Mouse (Mus musculus) urinary bladder, postnatal 4 days (tissue): ENCODE results near the gene Rrp7a.
A peak's percentile ranks its signal among the peaks of the same experiment; 100 is the strongest.

Source experiments
- DNase-seq, 2 experiments: peaks; one replicate each; pipeline ENCODE4 v3.0.0; 2021 to 2022; ENCODE audit warnings: low spot score in 2 of 2

Rrp7a gene

GRCm38 (mm10) chr15:83111874-83112273 lies 10.7 kb downstream of the Rrp7a start:
- no peak for DNase-seq

- DNase-seq, result no peak
These were observed 11.3 kb downstream of the Rrp7a start for GRCm38 (mm10) chr15:83111290-83111689.

- DNase-seq, result no peak
These were observed 14.8 kb downstream of the Rrp7a start for GRCm38 (mm10) chr15:83107814-83108213.

- DNase-seq, result peak in 1 of 2 experiments; percentile 54
These were observed 16.2 kb downstream of the Rrp7a start for GRCm38 (mm10) chr15:83106426-83106825.

GRCm38 (mm10) chr15:83103111-83103510 lies 19.5 kb downstream of the Rrp7a start:
- DNase-seq, result no peak

GRCm38 (mm10) chr15:83100332-83100662 lies 22.3 kb downstream of the Rrp7a start:
- DNase-seq, result no peak

- DNase-seq, result peak; percentile 88 to 95
These were observed 22.9 kb downstream of the Rrp7a start for GRCm38 (mm10) chr15:83099533-83100331.

GRCm38 (mm10) chr15:83095950-83096349 lies 26.7 kb downstream of the Rrp7a start:
- DNase-seq, result no peak

GRCm38 (mm10) chr15:83093687-83094086 lies 28.9 kb downstream of the Rrp7a start:
- no peak for DNase-seq

- DNase-seq, result no peak
These were observed 31.7 kb downstream of the Rrp7a start for GRCm38 (mm10) chr15:83090874-83091273.

GRCm38 (mm10) chr15:83089429-83089605 lies 33.3 kb downstream of the Rrp7a start, which contains the start of gene Serhl:
Serhl (plus strand) TSS chr15:83089506.
- DNase-seq, result no peak

- no peak for DNase-seq
These were observed 33.8 kb downstream of the Rrp7a start for GRCm38 (mm10) chr15:83088495-83089428.

- DNase-seq, result no peak
These were observed 35.8 kb downstream of the Rrp7a start for GRCm38 (mm10) chr15:83086636-83087328.

GRCm38 (mm10) chr15:83085901-83086300 lies 36.7 kb downstream of the Rrp7a start:
- DNase-seq, result no peak

GRCm38 (mm10) chr15:83084022-83084640 lies 38.5 kb downstream of the Rrp7a start:
- DNase-seq, result no peak

GRCm38 (mm10) chr15:83083530-83083929 lies 39.1 kb downstream of the Rrp7a start:
- DNase-seq, result no peak

- DNase-seq, result no peak
These were observed 46.7 kb downstream of the Rrp7a start for GRCm38 (mm10) chr15:83075607-83076525.

GRCm38 (mm10) chr15:83074179-83074578 lies 48.4 kb downstream of the Rrp7a start:
- no peak for DNase-seq

GRCm38 (mm10) chr15:83071752-83072151 lies 50.8 kb downstream of the Rrp7a start:
- DNase-seq, result no peak

- no peak for DNase-seq
These were observed 51.7 kb downstream of the Rrp7a start for GRCm38 (mm10) chr15:83070942-83071341.

- no peak for DNase-seq
These were observed 54.3 kb downstream of the Rrp7a start for GRCm38 (mm10) chr15:83068270-83068669.
